Mouse (Mus musculus): ENCODE results near the gene Cd34. TPM values are rescaled to one million over a fixed set of nuclear protein-coding genes. Genes with fewer than 3 reads are reported as not detected.

Cd34 gene
- 0.16 TPM for polyA plus RNA-seq (2017; shearing (Covaris generic))

DNA sequence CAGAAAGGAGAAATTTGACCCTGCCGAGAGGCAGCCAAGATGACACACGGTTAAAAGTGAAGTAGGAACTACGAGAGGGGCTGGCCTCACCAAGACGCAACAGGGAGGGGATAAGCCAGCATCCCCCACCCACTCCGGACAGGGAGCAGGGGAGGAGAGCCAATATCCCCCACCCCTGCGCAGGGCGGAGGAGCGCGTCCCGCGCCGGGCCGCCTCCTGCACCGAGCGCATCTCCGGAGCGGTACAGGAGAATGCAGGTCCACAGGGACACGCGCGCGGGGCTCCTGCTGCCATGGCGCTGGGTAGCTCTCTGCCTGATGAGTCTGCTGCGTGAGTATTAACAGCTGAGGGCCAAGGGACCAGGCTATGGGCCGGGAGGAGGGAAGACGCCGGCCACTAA is at the start of gene Cd34:
Cd34 (plus strand) TSS at position 105 of the 400 bp plus-strand sequence.

Other genes starting within 250 kb of the Cd34 start
- gene Cd46, start 153.4 kb downstream of the Cd34 start, polyA plus RNA-seq (2017; shearing (Covaris generic)): 1.8 TPM
- gene Cr1l, start 192.8 kb downstream of the Cd34 start, polyA plus RNA-seq (2017; shearing (Covaris generic)): 173 TPM
- 0.75 TPM for gene Cr2, start 237.9 kb downstream of the Cd34 start, polyA plus RNA-seq (2017; shearing (Covaris generic))

All from effector memory CD4-positive, alpha-beta T cell, adult 5 months (primary cell).